Mouse (Mus musculus): Measurements from ENCODE around the gene Mageh1. TPM values are rescaled to one million over a fixed set of nuclear protein-coding genes. Genes with fewer than 3 reads are reported as not detected.
A peak's percentile ranks its signal among the peaks of the same experiment; 100 is the strongest.
"Not testable (repeated sequence)": the region's sequence is repeated elsewhere in the genome, so short reads cannot be mapped to it uniquely, and the experiment has no call there.

The Mageh1 gene
- 6.8 and 7.1 TPM in 2 replicates for polyA plus RNA-seq (2015; fragmentation: Nextera tagmentation; extraction: Ambion mirVana)

- no peaks in the 10 kb centered on the region for H3K9me3 ChIP-seq (replicated peaks)
- no peaks in the 10 kb centered on the region for H3K36me3 ChIP-seq
- peaks cover 17% of the 10 kb centered on the region for H3K27me3 ChIP-seq
- peak within 1 kb of the TSS; percentile 47 for H3K4me2 ChIP-seq
- H3K4me1 ChIP-seq (replicated peaks): no peaks in the 10 kb centered on the region
- H3K9ac ChIP-seq: no peak within 1 kb of the TSS; the same call in 1 of the 2 replicates
- ATAC-seq (ENCODE audit: low read depth) (peak; percentile 55), DNase-seq (peak; percentile 1)
- WGBS (ENCODE audit: insufficient replicate concordance): 14% methylated on average over 47 of the region's 49 CpGs
- peak within 1 kb of the TSS; percentile 44 for H3K4me3 ChIP-seq (replicated peaks)
- no peak within 1 kb of the TSS for H3K27ac ChIP-seq
Observed at GRCm38 (mm10) chrX:153037087-153037971, at the start of gene Mageh1. Mageh1 (minus strand) TSS chrX:153037575.

- H3K9ac ChIP-seq; H3K4me1 ChIP-seq (replicated peaks); H3K4me3 ChIP-seq (replicated peaks); H3K27ac ChIP-seq; H3K9me3 ChIP-seq (replicated peaks); DNase-seq; H3K36me3 ChIP-seq: not testable (repeated sequence)
- Histone ChIP-seq H3K27me3 (peaks cover 17% of the 10 kb centered on the region), H3K4me2 (peak overlapping the region; percentile 47)
- 17% methylated on average over 7 of the region's 22 CpGs for WGBS (ENCODE audit: insufficient replicate concordance)
- 0 out of 2 replicates have a peak, but pooled peaks have one; percentile 39 for ATAC-seq (ENCODE audit: low read depth)
Observed at GRCm38 (mm10) chrX:153037972-153038744, 783 bp upstream of the Mageh1 start.

DNA sequence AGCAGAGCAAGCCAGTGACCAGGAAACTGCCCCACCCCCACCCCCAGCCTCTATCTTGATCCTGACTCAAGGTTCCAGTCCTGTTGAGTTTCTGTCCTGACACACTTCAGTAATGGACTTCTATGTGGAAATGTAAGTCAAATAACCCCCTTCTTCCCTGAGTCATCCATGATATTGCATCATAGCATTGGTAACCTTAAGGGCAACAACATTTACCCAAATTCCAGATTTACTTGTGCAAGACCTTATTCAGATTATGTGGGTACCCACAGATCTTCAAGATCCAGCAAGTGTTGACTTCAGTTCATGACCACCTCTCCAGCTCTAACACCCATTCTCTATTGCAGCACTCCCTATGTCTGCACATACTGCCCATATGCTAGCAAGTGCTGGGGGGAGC is 5.8 kb downstream of the Mageh1 start:
- not testable (repeated sequence) for DNase-seq; H3K36me3 ChIP-seq; H3K27me3 ChIP-seq; H3K9me3 ChIP-seq (replicated peaks); ATAC-seq (ENCODE audit: low read depth); H3K27ac ChIP-seq; H3K9ac ChIP-seq; H3K4me2 ChIP-seq; H3K4me3 ChIP-seq (replicated peaks); H3K4me1 ChIP-seq (replicated peaks)

- not testable (repeated sequence) for H3K4me3 ChIP-seq (replicated peaks); H3K9me3 ChIP-seq (replicated peaks); H3K27ac ChIP-seq; H3K9ac ChIP-seq; H3K36me3 ChIP-seq; ATAC-seq (ENCODE audit: low read depth); H3K4me2 ChIP-seq; H3K4me1 ChIP-seq (replicated peaks); H3K27me3 ChIP-seq; DNase-seq
- 52% methylated on average over 3 of the region's 3 CpGs for WGBS (ENCODE audit: insufficient replicate concordance)
Observed at GRCm38 (mm10) chrX:153025709-153026108, 11.7 kb downstream of the Mageh1 start.

DNA sequence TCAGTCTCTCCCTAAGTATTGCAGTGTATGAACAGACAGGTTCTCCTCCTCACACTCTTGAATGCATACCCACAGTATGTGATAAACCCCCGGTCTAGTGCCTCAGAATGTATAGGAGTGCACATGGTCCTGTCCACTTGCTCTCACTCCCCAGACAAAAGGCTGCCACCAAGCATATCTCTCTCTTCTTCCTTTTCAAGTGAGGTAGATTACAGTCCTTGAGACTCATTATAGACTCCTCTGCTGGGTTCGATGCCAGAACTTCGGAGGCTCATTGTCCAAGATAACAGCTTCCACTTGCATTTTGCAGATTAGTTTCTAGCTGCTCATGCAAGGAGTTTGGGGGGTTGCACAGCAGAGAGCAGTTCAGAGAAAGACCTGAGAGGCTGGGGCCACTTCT is 12.1 kb downstream of the Mageh1 start:
- H3K4me1 ChIP-seq (replicated peaks); ATAC-seq (ENCODE audit: low read depth); H3K4me3 ChIP-seq (replicated peaks); H3K36me3 ChIP-seq; H3K9me3 ChIP-seq (replicated peaks); H3K9ac ChIP-seq; H3K27me3 ChIP-seq; H3K27ac ChIP-seq; H3K4me2 ChIP-seq; DNase-seq: not testable (repeated sequence)
- no CpG with 5 or more reads among the region's 3 CpGs for WGBS (ENCODE audit: insufficient replicate concordance)

- Histone ChIP-seq H3K36me3 (no peaks in the 10 kb centered on the region), H3K27ac (no peak overlapping the region), H3K9me3 (replicated peaks) (no peaks in the 10 kb centered on the region), H3K4me3 (replicated peaks) (peak overlapping the region; percentile 63), H3K4me2 (peak overlapping the region; percentile 76), H3K27me3 (peaks cover 6% of the 10 kb centered on the region; the same call in 1 of the 2 replicates), H3K4me1 (replicated peaks) (no peaks in the 10 kb centered on the region; the same call in 1 of the 2 replicates), H3K9ac (no peak overlapping the region)
- 32% methylated on average over 9 of the region's 9 CpGs for WGBS (ENCODE audit: insufficient replicate concordance)
- ATAC-seq (ENCODE audit: low read depth) (no peak), DNase-seq (no peak)
Observed at GRCm38 (mm10) chrX:153007685-153008047, 29.7 kb downstream of the Mageh1 start.

DNA sequence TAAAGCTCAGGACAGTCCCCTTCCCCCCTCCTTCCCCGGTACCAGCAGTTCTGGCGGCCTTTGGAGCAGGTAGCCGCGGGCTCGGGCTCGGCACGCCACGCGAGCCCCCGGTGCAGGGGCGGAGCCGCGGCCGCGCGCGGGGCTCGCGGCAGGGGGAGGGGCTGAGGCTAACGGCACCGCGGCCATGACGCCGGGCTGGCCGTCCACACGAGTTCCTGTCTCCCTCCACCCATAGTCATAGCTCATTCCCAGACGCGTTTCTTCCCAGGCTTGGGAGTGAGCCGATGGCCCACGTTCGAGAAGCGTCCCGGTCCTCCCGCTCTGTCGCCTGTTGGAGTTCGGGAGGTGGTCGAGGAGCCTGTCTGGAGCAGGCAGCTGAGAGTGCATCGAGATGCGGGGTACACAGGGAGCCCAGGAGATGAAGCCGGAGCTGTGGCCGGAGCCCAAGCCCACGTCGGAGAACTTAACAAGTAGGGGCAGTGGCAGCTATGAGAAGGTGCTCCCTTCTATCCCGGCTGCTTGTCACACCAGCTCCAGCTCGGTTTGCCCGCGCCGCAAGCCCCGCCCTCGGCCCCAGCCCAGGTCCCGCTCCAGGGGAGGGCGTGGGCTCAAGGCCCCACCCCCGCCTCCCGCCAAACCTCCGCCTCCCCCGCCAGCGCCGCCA is 30.2 kb downstream of the Mageh1 start:
- Histone ChIP-seq H3K4me2 (peak overlapping the region; percentile 76), H3K9me3 (replicated peaks) (no peaks in the 10 kb centered on the region), H3K4me1 (replicated peaks) (no peaks in the 10 kb centered on the region; the same call in 1 of the 2 replicates), H3K36me3 (no peaks in the 10 kb centered on the region), H3K27me3 (peaks cover 6% of the 10 kb centered on the region; the same call in 1 of the 2 replicates), H3K4me3 (replicated peaks) (peak overlapping the region; percentile 63), H3K9ac (peak overlapping the region; percentile 67), H3K27ac (no peak overlapping the region)
- 24% methylated on average over 53 of the region's 58 CpGs for WGBS (ENCODE audit: insufficient replicate concordance)
- ATAC-seq (ENCODE audit: low read depth) (peak; percentile 93), DNase-seq (peak; percentile 50)

- H3K36me3 ChIP-seq: no peaks in the 10 kb centered on the region
- no peaks in the 10 kb centered on the region for H3K9me3 ChIP-seq (replicated peaks)
- peak; percentile 68; the same call in 1 of the 2 replicates for ATAC-seq (ENCODE audit: low read depth)
- 12% methylated on average over 23 of the region's 23 CpGs for WGBS (ENCODE audit: insufficient replicate concordance)
- H3K4me1 ChIP-seq (replicated peaks): no peaks in the 10 kb centered on the region; the same call in 1 of the 2 replicates
- peak within 1 kb of the TSS; percentile 63 for H3K4me3 ChIP-seq (replicated peaks)
- peak within 1 kb of the TSS; percentile 76 for H3K4me2 ChIP-seq
- peak; percentile 22 for DNase-seq
- H3K27ac ChIP-seq: no peak within 1 kb of the TSS
- peaks cover 6% of the 10 kb centered on the region; the same call in 1 of the 2 replicates for H3K27me3 ChIP-seq
- peak within 1 kb of the TSS; percentile 67 for H3K9ac ChIP-seq
Observed at GRCm38 (mm10) chrX:153006387-153006841, 31.0 kb downstream of the Mageh1 start, which contains the start of gene Usp51. Usp51 (plus strand) TSS chrX:153006469.

- H3K27me3 ChIP-seq; ATAC-seq (ENCODE audit: low read depth); DNase-seq; H3K36me3 ChIP-seq; H3K4me3 ChIP-seq (replicated peaks); H3K9me3 ChIP-seq (replicated peaks); H3K4me2 ChIP-seq; H3K4me1 ChIP-seq (replicated peaks); H3K9ac ChIP-seq; H3K27ac ChIP-seq: not testable (repeated sequence)
- no CpG with 5 or more reads among the region's 3 CpGs for WGBS (ENCODE audit: insufficient replicate concordance)
Observed at GRCm38 (mm10) chrX:152996105-152996504, 41.3 kb downstream of the Mageh1 start.

GRCm38 (mm10) chrX:152989852-152990251 is 47.5 kb downstream of the Mageh1 start:
- not testable (repeated sequence) for H3K4me2 ChIP-seq; H3K27ac ChIP-seq; H3K9me3 ChIP-seq (replicated peaks); H3K4me1 ChIP-seq (replicated peaks); ATAC-seq (ENCODE audit: low read depth); DNase-seq; H3K4me3 ChIP-seq (replicated peaks); H3K36me3 ChIP-seq; H3K9ac ChIP-seq; H3K27me3 ChIP-seq
